Mouse (Mus musculus) forebrain, embryonic 14.5 days (tissue): ENCODE results near the gene Usp2. TPM values are rescaled to one million over a fixed set of nuclear protein-coding genes. Genes with fewer than 3 reads are reported as not detected.

Experiments
- ATAC-seq: fragments of 200-750 bp; cut with Nextera tagmentation; 2 replicates; pipeline ENCODE4 v1.8.0; 2017; ENCODE audit warnings: mild to moderate bottlenecking, moderate library complexity
- DNase-seq: peaks from one replicate; pipeline ENCODE4 v3.0.0-alpha.2; 2015; ENCODE audit warnings: low spot score
- H3K27ac ChIP-seq: fragments of 300-500 bp; sonication (generic); 2 replicates; pipeline ENCODE4 v1.5.1; 2014; ENCODE audit warnings: low read depth, mild to moderate bottlenecking, control low read depth, low read length, moderate library complexity
- H3K27me3 ChIP-seq: fragments of 300-500 bp; sonication (generic); replicated peaks from 2 replicates; pipeline ENCODE4 v1.6.1; 2014; ENCODE audit warnings: low read length, control low read depth, mixed read lengths; ENCODE audit not compliant: control insufficient read depth, insufficient read depth
- H3K36me3 ChIP-seq: fragments of 300-500 bp; sonication (generic); 2 replicates; pipeline ENCODE4 v1.6.1; 2014; ENCODE audit warnings: low read length, control low read depth; ENCODE audit not compliant: control insufficient read depth, insufficient read depth
- H3K4me1 ChIP-seq: fragments of 300-500 bp; sonication (generic); 2 replicates; pipeline ENCODE4 v1.6.1; 2014; ENCODE audit warnings: antibody characterized with exemption, low read length, control low read depth; ENCODE audit not compliant: control insufficient read depth, insufficient read depth
- H3K4me2 ChIP-seq: fragments of 300-500 bp; sonication (generic); 2 replicates; pipeline ENCODE4 v1.6.1; 2014; ENCODE audit warnings: mild to moderate bottlenecking, control low read depth, low read length
- H3K4me3 ChIP-seq: fragments of 300-500 bp; sonication (generic); 2 replicates; pipeline ENCODE4 v1.5.1; 2014; ENCODE audit warnings: low read depth, low read length, control low read depth
- H3K9ac ChIP-seq: fragments of 300-500 bp; sonication (generic); 2 replicates; pipeline ENCODE4 v1.6.1; 2014; ENCODE audit warnings: mild to moderate bottlenecking, low read length, control low read depth, moderate library complexity
- H3K9me3 ChIP-seq: fragments of 300-500 bp; sonication (generic); replicated peaks from 2 replicates; pipeline ENCODE4 v1.6.1; 2016; ENCODE audit warnings: low read length, control low read depth, mixed read lengths; ENCODE audit not compliant: control insufficient read depth
- WGBS: fragments of 180-500 bp; shearing (Covaris S2); extraction: QIAGEN DNeasy Blood & Tissue Kit; methylation state at CpG from one replicate; pipeline ENCODE4 v1.1.7; 2014; 5-methylcytosine and 5-hydroxymethylcytosine counted together
- polyA plus RNA-seq: library from polyadenylated mRNA; unstranded; fragments of >200 nt; fragmentation: Nextera tagmentation; extraction: Ambion mirVana; gene quantifications from 2 replicates; pipeline ENCODE4 v1.2.1, GENCODE M21; 2014

Usp2 gene
- polyA plus RNA-seq, 1 experiment from 2014 or later: 8.2 TPM

DNA sequence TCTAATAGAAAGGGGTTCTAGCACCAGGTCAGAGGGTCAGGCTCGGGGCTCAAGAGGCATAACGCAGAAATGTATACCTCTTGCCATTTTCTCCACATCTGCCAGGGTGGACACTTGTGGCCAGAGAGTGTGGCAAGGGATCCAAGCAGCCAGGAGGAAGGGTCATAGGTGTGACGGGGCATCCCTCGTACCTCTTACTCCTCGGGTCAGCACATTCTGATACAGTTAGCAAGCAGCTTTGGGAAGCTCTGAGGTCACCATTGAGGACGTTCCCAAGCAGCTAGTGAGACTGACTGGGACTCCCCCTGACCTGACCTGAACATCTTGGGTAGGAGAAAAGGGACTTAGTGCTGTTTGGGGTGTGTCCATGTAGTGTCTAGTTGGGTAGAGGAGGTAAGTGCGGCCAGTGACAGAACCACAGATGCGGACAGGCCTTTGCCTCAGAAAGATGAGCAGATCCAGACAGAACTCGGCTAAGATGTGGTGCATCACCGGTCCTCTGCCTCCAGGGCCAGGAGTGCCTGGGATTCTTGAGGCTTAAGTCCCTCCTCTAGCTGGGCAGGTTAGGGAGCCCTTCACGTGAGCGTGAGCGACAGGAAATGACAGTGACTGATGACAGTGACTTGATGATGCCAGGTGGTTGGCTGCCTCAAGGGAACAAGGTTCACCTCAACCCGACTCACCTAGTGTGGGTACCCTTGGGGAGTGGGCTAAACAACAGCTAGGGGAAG, 3.5 kb downstream of the Usp2 start:
- no peak overlapping the region for H3K27ac ChIP-seq
- H3K36me3 ChIP-seq: no peaks in the 10 kb centered on the region
- no peak overlapping the region for H3K4me3 ChIP-seq
- H3K9ac ChIP-seq: no peak overlapping the region
- DNase-seq: no peak
- no peaks in the 10 kb centered on the region for H3K9me3 ChIP-seq
- ATAC-seq: no peak
- H3K4me1 ChIP-seq: peaks cover 21% of the 10 kb centered on the region
- H3K4me2 ChIP-seq: no peak overlapping the region
- no peaks in the 10 kb centered on the region for H3K27me3 ChIP-seq
- WGBS: 79% methylated on average over 14 of the region's 14 CpGs

DNA sequence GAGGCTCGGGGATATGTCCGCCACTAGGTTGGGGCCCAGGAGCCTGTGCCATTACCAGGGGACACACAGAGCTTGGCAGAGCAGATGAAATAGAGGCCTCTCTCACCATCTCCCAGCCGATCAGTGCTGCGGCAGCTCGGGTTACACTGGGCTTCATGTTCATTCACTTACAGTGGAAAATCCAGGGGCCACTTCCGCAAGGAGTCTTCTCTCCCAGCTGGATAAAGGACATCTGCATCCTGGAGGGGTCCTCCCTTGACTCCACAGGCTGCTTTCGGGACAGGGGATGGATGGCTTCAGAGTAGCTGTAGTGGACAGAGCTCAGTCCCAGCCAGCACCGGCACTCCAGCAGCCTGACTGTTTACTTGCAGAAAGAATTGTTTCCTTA, 4.0 kb downstream of the Usp2 start:
- 0 out of 2 replicates have a peak overlapping the region, but pooled peaks have one; percentile 5 for H3K9ac ChIP-seq
- DNase-seq: no peak
- no peaks in the 10 kb centered on the region for H3K36me3 ChIP-seq
- peaks cover 21% of the 10 kb centered on the region for H3K4me1 ChIP-seq
- no peak overlapping the region for H3K4me2 ChIP-seq
- no peaks in the 10 kb centered on the region for H3K27me3 ChIP-seq
- ATAC-seq: no peak
- H3K27ac ChIP-seq: no peak overlapping the region
- H3K4me3 ChIP-seq: no peak overlapping the region
- no peaks in the 10 kb centered on the region for H3K9me3 ChIP-seq
- WGBS: 57% methylated on average over 8 of the region's 8 CpGs

DNA sequence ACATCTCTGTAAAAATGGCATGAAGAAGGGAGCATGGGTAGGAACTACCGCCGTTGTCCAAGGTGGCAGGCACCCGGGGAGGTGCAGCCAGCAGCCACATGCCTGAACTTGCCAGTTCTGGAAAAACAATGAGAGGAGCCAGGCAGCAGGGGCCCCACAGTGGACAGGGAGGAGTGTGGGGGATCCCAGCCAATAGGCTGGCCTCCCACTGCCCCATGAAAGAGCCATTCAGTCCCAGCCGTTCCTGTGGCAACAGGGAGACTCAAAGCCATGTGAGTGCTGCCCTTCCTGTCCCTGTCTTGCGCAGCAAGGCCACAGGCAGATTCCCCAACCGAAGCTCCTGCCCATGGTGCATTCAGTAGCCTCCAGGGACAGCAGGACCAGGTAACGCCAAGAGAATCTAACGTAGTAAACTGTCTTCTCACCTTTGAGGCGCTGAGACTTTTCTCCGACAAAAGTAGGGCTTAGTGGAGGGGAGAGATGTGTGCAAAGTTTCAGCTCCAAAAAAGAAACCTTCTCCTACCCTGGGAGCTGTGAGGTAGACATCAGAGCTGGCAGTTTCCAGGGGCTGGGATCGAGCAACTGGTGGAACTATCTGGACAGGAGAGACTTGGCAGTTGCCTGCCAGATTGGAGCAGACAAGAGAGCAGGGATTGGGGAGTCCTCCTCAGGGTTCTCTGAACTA, 5.2 kb downstream of the Usp2 start:
- Histone ChIP-seq H3K36me3 (no peaks in the 10 kb centered on the region), H3K9ac (0 out of 2 replicates have a peak overlapping the region, but pooled peaks have one; percentile 5), H3K4me1 (peaks cover 23% of the 10 kb centered on the region), H3K27ac (peak overlapping the region; percentile 65), H3K9me3 (no peaks in the 10 kb centered on the region), H3K4me2 (peak overlapping the region; percentile 20; the same call in 1 of the 2 replicates), H3K27me3 (no peaks in the 10 kb centered on the region), H3K4me3 (no peak overlapping the region)
- DNase-seq (peak; percentile 69), ATAC-seq (peak; percentile 67)
- WGBS: 13% methylated on average over 11 of the region's 11 CpGs

DNA sequence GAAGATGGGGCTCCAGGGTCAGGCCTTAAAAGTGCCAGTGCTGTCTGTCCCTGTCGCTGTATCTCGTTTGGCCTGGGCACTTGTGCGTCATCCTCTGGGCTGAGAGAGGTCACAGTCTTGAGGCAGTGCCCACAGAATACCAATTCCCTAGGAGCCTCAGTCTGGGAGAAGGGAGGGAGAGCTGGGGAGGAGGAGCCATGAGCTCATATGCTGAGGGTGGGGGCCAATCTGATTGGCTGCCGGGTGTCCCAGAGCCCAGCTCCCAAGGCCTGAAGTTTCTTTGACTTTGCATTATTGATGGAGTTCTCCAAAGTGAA, 5.7 kb downstream of the Usp2 start:
- DNase-seq: peak; percentile 39
- Histone ChIP-seq H3K27ac (peak overlapping the region; percentile 65), H3K9me3 (no peaks in the 10 kb centered on the region), H3K27me3 (no peaks in the 10 kb centered on the region), H3K4me1 (peaks cover 19% of the 10 kb centered on the region), H3K4me3 (no peak overlapping the region), H3K9ac (0 out of 2 replicates have a peak overlapping the region, but pooled peaks have one; percentile 5), H3K4me2 (no peak overlapping the region), H3K36me3 (no peaks in the 10 kb centered on the region)
- WGBS: 18% methylated on average over 4 of the region's 4 CpGs
- peak; percentile 51 for ATAC-seq

DNA sequence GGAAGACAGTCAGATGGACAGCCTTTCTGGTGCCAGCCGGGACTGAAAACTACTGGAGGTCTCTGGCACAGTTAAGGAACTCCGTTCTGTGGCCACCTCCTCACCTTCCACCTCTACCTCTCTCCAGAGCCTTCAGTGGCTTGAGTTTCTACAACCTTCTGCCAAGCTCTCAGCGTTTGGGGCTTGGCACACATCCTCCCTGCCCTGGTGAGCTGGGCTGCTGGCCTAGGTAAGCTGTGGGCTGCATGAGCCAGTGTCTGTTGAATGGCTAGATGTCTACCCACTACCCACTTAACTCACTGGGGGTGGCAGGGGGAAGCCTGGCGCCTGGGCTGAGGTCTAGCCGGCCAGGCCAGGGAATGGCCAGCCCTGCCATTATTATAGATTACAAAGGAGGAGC, 6.3 kb downstream of the Usp2 start:
- DNase-seq (no peak), ATAC-seq (no peak)
- Histone ChIP-seq H3K9me3 (no peaks in the 10 kb centered on the region), H3K36me3 (no peaks in the 10 kb centered on the region), H3K9ac (no peak overlapping the region), H3K4me3 (no peak overlapping the region), H3K4me1 (peaks cover 19% of the 10 kb centered on the region), H3K27ac (no peak overlapping the region), H3K4me2 (no peak overlapping the region; the same call in 1 of the 2 replicates), H3K27me3 (no peaks in the 10 kb centered on the region)
- WGBS: 42% methylated on average over 5 of the region's 5 CpGs

DNA sequence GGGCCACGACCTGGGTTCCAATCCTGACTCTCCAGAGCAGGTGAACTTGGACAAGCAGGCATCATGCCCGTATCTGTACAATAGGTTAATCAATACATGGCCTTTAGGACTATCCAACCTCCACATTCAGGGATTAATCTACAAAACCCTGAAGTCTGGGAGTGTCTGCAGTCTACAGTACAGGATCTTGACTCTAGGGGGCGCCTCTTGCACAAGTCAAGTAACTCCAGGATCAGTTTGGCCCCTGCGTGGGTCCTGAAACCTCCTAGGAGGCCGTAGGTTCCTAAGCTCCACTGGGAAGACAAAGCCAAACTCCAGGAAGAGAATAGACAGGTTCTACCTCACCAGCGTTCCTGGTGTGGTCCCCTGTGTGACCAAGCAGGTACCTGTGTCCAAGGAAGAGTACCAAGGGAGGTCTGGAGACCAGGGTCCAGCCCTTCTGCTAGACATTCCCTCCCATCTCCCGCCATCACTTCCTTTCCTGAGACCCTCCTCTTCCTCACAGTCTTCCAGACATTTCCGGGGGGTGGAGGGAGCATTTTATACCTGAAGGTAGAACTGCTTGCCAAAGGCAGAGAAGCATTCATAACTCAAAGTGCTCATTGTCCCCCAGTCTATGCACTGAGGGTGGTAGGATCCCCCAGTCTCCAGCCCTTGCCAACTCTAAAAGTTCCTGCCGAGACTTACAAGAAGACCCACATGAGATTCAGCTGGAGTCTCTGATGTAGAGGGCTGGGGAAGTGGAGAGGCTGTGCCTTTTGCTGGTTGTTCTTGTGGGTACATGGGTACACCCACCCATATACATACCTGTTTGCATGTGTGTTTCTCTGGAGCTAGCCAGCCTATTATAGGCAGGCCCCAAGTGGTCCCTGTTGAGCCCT, 7.8 kb downstream of the Usp2 start:
- H3K9me3 ChIP-seq: no peaks in the 10 kb centered on the region
- H3K27me3 ChIP-seq: no peaks in the 10 kb centered on the region
- no peak overlapping the region for H3K9ac ChIP-seq
- 0 out of 2 replicates have a peak, but pooled peaks cover 2% of the 10 kb centered on the region for H3K36me3 ChIP-seq
- DNase-seq (no peak), ATAC-seq (no peak)
- H3K4me2 ChIP-seq: no peak overlapping the region
- peaks cover 28% of the 10 kb centered on the region for H3K4me1 ChIP-seq
- H3K27ac ChIP-seq: no peak overlapping the region
- H3K4me3 ChIP-seq: no peak overlapping the region
- WGBS: 62% methylated on average over 9 of the region's 9 CpGs

DNA sequence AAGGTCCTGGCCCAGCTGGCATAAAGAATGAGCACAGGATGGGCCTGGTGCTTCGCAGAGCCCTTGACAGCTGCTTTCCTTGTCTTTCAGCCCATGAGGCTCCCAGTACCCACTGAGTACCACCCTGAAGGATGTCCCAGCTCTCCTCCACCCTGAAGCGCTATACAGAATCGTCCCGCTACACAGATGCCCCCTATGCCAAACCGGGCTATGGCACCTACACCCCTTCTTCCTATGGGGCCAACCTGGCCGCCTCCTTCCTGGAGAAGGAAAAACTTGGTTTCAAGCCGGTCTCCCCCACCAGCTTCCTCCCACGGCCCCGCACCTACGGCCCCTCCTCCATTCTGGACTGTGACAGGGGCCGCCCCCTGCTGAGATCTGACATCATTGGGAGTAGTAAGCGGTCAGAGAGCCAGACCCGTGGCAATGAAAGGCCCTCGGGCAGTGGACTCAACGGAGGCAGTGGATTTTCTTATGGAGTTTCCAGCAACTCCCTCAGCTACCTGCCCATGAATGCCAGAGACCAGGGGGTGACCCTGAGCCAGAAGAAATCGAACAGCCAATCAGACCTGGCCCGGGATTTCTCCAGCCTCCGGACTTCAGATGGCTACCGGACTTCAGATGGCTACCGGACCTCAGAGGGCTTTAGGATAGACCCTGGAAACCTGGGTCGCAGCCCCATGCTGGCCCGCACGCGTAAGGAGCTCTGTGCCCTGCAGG, 8.6 kb downstream of the Usp2 start:
- Histone ChIP-seq H3K9ac (peak overlapping the region; percentile 3; the same call in 1 of the 2 replicates), H3K36me3 (0 out of 2 replicates have a peak, but pooled peaks cover 2% of the 10 kb centered on the region), H3K4me3 (no peak overlapping the region), H3K4me2 (no peak overlapping the region), H3K9me3 (no peaks in the 10 kb centered on the region), H3K27ac (no peak overlapping the region), H3K27me3 (no peaks in the 10 kb centered on the region), H3K4me1 (peaks cover 28% of the 10 kb centered on the region)
- no peak for DNase-seq
- WGBS: 72% methylated on average over 24 of the region's 24 CpGs
- no peak for ATAC-seq

DNA sequence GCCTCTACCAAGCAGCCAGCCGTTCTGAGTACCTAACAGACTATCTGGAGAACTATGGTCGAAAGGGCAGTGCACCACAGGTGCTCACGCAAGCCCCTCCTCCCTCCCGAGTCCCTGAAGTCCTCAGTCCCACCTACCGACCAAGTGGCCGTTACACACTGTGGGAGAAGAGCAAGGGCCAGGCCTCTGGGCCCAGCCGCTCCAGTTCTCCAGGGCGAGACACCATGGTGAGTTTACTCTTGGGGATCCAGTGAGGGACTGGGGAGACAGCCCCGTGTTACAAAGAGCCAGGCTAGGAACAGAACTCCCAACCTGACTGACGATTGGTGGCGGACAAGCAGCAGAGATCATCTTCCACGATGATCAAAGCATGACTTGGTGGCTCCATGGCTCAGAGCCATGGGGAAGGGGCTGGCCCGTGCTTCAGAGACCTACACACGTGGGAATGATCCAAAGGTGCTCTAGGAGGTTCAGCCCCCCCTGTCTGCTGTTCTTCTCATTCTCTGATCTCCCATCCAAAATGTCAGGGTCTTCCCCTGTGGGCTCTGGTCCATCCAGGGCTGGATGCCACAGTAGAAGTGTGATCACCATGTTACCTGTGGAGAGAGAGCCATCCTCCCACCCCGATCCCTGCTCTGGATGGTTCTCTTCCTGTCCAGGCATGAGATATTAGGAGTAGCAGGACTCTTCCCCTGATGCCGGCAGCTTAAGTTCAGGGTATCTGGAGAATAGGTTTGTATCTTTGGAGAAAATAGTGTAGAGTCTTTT, 9.4 kb downstream of the Usp2 start:
- peaks cover 30% of the 10 kb centered on the region for H3K4me1 ChIP-seq
- no peaks in the 10 kb centered on the region for H3K27me3 ChIP-seq
- no peak for DNase-seq
- no peak for ATAC-seq
- no peaks in the 10 kb centered on the region for H3K9me3 ChIP-seq
- no peak overlapping the region for H3K4me2 ChIP-seq
- 0 out of 2 replicates have a peak, but pooled peaks cover 2% of the 10 kb centered on the region for H3K36me3 ChIP-seq
- no peak overlapping the region for H3K4me3 ChIP-seq
- WGBS: 67% methylated on average over 16 of the region's 16 CpGs
- no peak overlapping the region for H3K27ac ChIP-seq
- H3K9ac ChIP-seq: no peak overlapping the region
